Comparison of ENCODE assay signal across 23 mouse cellular contexts in genomic region chr5:34889252-34889651, GRCm38 (mm10). TPM values are rescaled to one million over a fixed set of nuclear protein-coding genes. Genes with fewer than 3 reads are reported as not detected.
"Had no signal": no experiment of that assay in that cellular context is flagged by ENCODE, and none has a peak within 500 bp of the region (broad histone marks: within the 10 kb centered on the region; RNA-seq: fewer than 3 reads in every experiment).

No protein-coding gene starts in this region.

- H3K4me1 ChIP-seq: heart, embryonic 15.5 days; hindbrain, embryonic 10.5 days; hindbrain, embryonic 12.5 days; intestine, embryonic 15.5 days; limb, embryonic 10.5 days; limb, embryonic 12.5 days had no signal

- H3K4me3 ChIP-seq: heart, adult 2 months; heart, embryonic 13.5 days; heart, embryonic 15.5 days; hindbrain, embryonic 10.5 days; hindbrain, embryonic 12.5 days; intestine, embryonic 15.5 days; layer of hippocampus, adult 2 months; left cerebral cortex, adult 2 months; limb, embryonic 10.5 days; limb, embryonic 12.5 days had no signal

- DNase-seq: gastrocnemius, postnatal 14 days; gastrocnemius, postnatal 36 days; heart, adult 11 months; heart, adult 2 months; heart, postnatal 4 days; kidney, adult 18-20 months; kidney, adult 8-10 months; kidney, postnatal 10 days; kidney, postnatal 25 days; kidney, postnatal 4 days; liver had no signal

- H3K27me3 ChIP-seq: heart, embryonic 13.5 days; heart, embryonic 15.5 days; hindbrain, embryonic 12.5 days; intestine, embryonic 15.5 days; limb, embryonic 12.5 days had no signal

- H3K9me3 ChIP-seq: heart, embryonic 13.5 days; heart, embryonic 15.5 days; hindbrain, embryonic 10.5 days; hindbrain, embryonic 12.5 days; intestine, embryonic 15.5 days; limb, embryonic 10.5 days; limb, embryonic 12.5 days had no signal

- ATAC-seq: hindbrain, embryonic 16.5 days; inflammation-experienced regulatory T-cells, adult 6 months; intestine, embryonic 15.5 days; intestine, postnatal 0 days had no signal

RNA-seq across cellular contexts. Expression of gene Msantd1, which starts 18.6 kb away (rescaled TPM):
- polyA plus RNA-seq: heart, embryonic 13.5 days; heart, embryonic 15.5 days had no signal
